Mouse (Mus musculus) G1E (cell line): ENCODE measurements at regions not wholly inside any gene's neighbourhood (a gene's known extent, or its start where the extent isn't known, plus 50 kb on each side); places are given as distances from the start of the nearest gene placed in this dataset.

Experiments used
- CTCF ChIP-seq: IDR thresholded peaks from 2 replicates; pipeline ENCODE4 v1.5.1; 2012; ENCODE audit warnings: low read depth, low read length, inconsistent platforms, mixed read lengths
- GATA1 ChIP-seq: IDR thresholded peaks from 2 replicates; pipeline ENCODE4 v1.6.1; 2012; ENCODE audit warnings: borderline replicate concordance, low read length, inconsistent platforms, mixed read lengths
- POLR2AphosphoS5 ChIP-seq: IDR thresholded peaks from 2 replicates; pipeline ENCODE4 v1.6.1; 2012; ENCODE audit warnings: low read depth, low read length, inconsistent platforms; ENCODE audit not compliant: insufficient replicate concordance
- TAL1 ChIP-seq: conservative IDR thresholded peaks from 2 replicates; pipeline ENCODE4 v1.6.1; 2012; ENCODE audit warnings: low read depth, low read length, inconsistent platforms, mixed read lengths

DNA sequence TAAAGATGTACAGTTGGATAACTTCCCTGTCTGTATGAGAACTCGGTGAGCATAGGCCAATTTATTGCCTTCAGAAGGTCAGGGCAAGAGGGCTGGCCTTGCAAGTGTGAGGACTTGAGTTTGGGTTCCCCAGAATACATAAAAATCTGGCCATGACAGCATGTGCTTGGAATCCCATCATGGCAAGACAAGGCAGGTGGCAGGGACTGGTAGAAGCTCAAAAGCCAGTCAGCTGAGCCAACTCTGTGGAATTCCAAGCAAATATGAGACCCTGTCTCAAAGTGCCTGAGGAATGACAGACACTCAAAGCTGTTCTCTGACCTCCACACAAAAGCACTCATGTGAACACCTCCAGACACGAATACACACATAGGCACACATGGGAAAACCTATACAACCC, 231.1 kb downstream of the Ccdc91 start:
- TF ChIP-seq CTCF (no peak), TAL1 (no peak), POLR2AphosphoS5 (no peak), GATA1 (no peak)
